Mouse (Mus musculus): Measurements from ENCODE around the gene Ccdc73.
"Not testable (repeated sequence)": the region's sequence is repeated elsewhere in the genome, so short reads cannot be mapped to it uniquely, and the experiment has no call there.

The Ccdc73 gene

DNA sequence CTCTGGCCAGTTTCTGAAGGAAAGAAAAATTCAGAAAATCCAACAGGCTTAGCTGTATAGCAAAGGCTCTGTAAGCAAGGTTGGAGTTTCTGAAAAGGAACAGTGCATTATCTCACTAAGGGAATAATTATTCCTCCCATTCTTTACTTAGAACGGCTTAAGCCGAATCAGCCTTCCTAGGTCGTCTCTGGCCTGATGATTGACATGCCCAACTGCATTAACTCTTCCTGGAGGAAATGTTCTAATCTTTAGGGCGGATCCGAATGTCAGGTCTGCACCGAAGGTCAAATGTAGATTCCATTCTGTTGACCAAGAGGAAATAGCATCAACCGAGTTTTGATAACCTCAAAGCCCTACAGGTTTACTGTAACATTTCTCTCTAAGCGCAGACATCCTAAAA lies 11.2 kb downstream of the Ccdc73 start:
- no peak for DNase-seq

DNA sequence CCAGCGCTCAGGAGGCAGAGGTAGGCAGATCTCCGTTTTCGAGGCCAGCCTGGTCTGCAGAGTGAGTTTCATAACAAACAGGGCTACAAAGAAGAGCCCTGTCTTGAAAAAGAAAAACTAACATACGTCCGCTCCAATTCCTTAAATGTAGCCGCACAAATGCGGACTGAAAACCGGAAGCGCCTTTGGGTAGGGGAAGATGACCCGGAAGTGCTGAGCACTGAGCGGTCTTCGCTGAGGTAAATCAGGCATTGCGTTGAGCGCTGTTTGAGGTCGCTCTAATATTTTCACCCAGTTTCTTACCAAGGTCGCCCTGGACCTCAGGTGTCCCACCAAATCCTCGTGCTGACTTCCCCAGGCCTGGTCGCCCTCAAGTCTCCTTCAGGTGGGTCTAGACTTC lies 18.5 kb downstream of the Ccdc73 start:
- DNase-seq = no peak

DNA sequence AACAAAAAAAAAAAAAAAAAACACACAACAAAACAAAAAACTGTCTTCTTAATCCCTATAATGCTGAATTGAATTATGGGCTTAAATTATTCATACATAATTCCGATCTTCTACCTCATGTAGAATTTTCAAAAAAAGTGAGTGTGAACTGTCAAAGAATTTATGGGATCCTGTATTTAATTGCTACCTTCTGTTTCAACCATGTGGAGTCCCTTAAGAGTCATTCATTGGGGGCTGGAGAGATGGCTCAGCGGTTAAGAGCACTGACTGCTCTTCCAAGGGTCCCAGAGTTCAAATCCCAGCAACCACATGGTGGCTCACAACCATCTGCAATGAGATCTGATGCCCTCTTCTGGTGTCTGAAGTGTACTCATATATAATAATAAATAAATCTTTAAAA lies 19.7 kb downstream of the Ccdc73 start:
- not testable (repeated sequence) for DNase-seq

DNA sequence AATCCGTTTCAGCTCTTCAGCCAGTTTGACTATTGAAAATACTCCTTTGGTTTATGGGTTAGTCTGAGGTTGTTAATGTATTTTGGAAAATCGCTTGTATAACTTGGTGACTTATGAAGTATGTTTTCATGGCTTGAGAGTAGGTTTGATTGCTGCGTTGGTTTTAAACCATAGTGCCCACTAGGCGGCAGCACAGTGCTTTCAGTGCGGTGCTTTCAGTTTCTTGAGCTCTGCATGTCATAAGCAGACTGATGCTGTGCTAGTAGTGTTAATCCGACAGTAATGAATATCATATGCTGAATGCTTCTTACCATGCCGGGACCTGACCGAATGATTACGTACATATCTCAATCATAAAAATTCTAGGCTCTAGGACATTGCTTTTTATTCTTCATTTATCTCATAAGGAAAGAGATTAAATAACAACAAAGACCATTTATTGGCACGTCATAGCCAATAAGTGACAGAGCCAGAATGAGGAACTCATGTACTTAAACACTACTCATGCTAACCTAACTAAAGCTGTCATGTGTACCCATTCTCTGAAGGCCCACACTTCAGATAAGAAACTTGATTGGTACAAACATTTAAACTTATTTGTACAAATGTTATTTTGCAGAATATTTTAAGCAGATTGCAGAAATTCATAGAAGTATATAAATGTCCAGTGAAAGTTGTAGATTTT lies 20.4 kb downstream of the Ccdc73 start:
- peak; percentile 66 to 86 for DNase-seq

DNA sequence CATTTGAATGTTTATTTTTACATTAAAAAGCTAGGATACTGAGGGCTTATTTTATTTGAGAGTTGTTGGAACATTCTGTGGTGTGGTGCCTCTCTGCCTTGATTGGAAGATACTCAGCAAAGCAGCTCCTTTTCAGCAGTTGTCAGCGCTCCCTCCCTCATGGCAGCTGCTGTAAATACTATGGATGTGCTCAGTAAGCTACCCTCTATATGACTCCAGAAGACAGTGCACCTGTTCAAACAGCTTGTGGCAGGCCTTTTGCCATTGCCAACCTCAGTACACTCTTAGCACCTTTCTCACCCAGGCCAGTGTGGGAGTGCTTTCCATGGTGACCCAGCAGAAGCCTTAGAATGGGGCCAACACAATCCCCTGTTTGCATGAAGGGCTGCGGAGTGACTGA lies 32.4 kb downstream of the Ccdc73 start:
- no peak for DNase-seq

DNA sequence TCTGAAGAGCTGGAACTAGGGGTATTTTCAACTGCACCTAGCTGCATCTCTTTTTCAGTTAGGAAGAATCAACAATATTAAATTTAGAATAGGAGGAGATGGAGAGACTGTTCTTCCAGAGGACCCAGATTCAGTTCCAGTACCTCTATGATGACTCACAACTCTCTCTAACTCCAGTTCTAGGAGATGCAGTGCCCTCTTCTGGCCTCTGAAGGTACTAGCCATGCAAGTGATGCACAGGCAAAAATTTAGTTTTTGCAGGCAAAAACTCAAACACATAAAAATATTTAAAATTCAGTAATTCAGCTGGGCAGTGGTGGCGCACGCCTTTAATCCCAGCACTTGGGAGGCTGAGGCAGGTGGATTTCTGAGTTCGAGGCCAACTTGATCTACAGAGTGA lies 48.1 kb downstream of the Ccdc73 start:
- peak in 1 of 2 experiments; percentile 4 for DNase-seq

DNA sequence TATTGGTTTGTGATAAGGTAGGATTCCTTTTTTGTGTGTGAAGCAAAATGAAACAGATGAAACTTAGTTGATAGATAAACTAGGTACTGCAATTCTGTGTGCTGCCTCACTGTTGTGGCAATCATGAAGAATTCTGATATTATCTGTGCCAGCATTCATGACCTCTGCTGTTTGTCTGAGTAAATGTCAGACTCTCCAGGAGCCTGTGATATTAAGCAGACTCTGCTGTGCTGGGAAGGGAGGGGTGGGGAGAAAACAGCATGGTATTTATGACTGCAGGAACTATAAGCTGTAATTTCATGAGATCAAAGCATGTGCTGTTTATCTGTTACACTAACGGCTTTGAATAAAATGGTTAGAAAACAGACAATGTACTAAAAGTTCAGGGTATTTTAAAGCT lies 96.9 kb downstream of the Ccdc73 start:
- DNase-seq = no peak

DNA sequence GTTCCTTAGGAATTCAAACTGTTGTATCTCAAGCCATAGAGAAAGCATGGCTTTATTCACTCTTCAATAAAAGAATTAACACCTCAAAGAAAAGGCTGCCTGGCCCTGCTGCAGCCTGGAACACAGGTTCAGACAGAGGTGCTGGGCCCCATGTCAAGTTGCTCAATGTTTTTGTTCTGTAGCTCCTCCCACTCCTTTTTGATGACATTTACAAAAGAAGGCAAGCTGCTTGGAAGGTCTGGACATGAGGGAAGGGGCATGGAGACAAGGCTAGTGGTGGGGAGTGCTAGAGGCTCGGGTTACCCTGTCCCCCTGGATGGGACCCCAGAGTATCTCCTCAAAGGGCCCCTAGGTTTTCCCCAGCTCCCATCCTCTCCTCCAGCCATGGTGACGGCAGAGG lies 114.1 kb downstream of the Ccdc73 start:
- DNase-seq = no peak

DNA sequence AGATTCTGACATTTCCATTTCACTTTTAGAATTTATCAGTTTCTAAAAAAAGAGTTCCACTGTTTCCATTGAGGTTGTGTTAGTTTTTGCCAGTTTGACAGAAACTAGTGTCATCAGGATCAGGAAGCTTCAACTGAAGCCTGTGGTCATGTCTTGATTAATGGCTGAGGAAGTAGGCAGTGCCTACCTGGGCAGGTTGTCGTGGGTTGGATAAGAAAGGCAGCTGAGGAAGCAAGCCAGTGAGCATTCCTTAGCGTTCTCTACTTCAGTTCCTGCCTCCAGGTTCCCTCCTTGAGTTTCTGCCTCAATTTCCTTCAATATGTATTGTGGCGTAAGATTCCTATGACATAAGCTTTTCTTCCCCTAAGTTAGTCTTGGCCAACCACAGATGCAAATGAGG lies 118.2 kb downstream of the Ccdc73 start:
- no peak for DNase-seq

DNA sequence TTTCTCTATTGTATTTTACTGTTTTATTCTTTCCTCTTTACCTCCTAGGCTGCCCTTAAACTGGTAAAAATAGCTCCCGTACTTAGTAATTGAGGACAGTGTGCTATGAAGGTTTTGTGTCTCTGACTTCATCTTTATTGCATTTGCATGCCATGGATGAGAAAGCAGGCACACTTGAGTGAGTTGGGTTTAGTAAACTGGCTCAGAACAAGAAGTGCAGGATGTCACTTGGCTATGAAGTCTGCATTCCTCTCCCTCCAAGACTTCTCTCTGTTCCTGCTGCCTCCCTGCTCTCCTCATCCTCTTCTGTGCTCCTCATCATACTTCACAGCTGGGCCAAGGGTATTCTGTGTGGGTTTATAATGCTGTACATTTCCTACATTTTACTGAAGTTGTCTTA lies 121.4 kb downstream of the Ccdc73 start:
- DNase-seq = peak in 1 of 2 experiments; percentile 14

DNA sequence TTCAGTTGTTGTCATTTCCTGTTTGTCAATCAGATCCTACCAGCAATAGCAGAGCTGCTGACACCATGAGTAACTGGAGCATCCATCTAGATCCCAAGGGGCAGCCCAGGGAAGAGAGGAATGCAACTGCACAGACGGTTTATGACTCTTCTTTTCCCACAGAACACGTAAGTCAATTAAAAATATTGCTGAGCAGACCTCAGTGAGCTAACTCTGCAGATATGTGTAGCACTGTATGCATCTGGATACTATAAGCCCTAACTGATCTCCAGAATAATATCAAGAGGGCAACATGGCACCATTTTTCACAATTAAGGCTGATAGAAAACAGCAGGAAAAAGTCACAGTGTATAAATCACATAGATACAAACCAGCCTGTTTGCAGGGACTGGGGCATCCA lies 126.8 kb downstream of the Ccdc73 start:
- no peak for DNase-seq

DNA sequence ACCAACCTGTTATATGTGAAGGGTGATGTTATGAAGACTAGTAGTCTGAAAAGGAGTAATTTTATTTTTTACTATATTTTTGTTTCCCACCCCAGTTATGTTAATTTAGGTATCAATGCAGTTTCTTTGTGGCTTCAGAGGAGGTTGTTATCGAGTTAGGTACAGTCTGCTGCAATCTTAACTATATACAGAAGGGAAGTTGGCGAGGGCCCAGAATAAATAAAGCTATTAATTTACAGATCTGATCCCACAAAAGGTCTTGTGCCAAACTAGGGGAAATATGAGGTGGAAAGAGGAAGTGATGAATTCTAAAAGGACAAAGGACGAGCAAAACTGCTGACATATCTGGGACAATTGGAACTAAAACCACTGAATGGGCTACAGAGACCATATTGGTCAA lies 128.6 kb downstream of the Ccdc73 start:
- DNase-seq = no peak

DNA sequence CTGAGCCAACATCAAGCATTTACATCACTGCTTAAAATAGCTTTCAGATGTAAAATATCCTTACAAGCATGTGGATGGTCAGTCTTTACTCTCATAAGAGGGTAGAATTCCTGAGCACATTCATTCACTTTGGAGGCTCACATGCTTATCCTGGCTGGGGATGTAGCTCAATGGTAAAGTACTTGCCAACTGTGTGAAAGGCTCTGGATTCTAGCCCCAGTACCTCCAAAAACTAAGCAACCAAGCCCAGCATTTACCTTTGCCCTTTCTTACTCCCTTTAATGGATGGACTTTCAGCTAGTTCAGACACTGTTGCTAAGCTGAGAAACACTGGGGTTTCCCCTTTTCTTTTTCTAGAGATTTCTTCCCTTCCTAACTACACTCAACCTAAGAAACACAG lies 139.6 kb downstream of the Ccdc73 start:
- no peak for DNase-seq

DNA sequence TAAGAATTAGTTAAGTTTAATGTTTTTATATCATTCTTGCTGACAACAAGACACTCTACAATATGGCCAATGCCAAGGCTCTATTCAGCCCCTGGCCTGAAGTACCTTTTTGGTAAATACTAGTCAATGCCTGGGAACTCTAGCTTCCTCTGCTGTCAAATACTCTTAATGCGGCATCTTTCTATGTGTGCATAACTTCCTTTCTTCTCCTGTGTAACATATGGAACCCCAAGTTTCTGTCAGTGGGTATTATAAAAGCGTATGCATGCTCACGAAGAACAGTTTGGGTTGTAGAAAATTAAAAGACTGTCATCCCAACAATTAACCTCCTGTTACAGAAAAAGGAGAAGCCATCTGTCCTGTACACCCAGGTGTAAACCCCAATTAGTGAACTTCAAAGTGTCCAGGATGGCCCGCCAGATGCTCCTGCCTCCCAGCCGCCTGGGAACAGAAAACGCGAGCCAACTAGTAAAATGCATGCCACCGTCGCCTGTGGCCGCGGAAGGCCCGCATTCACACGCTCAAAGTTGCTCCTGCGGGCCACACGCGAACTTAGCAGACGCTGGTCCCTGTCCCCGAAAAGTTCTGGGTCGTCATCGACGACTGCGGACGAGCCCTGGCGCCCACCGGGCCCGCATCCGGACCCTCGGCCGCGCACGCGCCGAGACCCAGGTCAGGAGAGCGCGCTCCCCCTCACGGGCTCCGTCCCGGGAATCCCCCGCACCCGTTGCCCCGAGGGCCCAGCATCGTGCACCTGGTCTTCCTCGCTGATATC lies 148.8 kb downstream of the Ccdc73 start:
- DNase-seq = no peak

DNA sequence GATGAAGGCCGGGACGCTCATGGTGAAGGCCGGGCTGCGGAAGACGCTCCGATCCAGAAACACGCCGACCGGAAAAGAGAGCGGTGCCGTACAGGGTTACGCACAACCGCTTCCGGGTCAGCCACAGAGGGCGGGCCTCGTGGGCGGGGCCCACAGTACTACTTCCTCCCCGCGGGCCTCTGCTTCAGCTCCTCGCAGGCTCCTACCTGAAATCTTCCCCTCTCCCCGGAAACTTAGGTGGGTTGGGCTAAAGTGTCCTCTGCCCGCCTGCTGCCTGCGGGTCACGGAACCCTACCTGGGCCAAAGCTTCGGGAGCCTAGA lies 149.3 kb downstream of the Ccdc73 start, which contains the start of gene Eif3m:
Gene Eif3m (minus strand): TSS at position 114 of the 321 bp plus-strand sequence.
- DNase-seq = peak; percentile 94 to 96

DNA sequence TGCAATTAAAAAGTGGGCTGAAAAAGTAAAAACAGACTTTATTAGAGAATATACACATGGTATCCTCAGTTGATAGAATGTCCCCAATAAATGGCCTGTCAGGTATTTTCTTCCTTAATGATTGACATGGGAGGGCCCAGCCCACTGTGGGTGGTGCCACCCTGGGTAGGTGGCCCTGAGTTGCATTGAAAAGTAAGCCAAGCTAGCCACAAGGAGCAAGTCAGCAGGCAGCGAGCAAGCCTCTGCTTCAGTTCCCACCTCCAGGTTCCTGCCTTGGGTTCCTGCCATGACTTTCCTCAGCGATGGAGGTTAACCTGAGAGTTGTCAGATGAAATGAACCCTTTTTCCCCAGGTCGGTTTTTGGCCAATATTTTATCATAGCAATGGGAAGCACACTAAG lies 150.2 kb downstream of the Ccdc73 start:
- peak in 1 of 2 experiments; percentile 33 for DNase-seq

DNA sequence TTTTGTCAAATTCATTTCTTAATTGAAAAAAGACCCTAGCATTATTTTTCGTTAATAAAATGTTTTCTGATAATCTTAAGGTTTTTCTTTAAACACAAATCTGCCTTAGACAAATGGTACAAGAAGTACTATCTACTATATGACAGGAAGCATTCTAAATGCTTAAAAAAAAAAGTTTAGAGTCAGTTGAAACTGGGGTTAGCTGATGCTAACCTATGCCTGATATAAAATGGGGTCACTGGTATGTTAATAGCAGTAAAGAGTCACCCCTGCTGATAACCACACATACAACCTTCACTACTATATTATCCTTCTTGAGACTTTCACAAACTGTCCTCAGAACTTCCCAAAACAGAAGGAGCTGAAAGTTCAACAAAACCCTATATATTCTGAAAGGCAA lies 151.9 kb downstream of the Ccdc73 start:
- no peak for DNase-seq

DNA sequence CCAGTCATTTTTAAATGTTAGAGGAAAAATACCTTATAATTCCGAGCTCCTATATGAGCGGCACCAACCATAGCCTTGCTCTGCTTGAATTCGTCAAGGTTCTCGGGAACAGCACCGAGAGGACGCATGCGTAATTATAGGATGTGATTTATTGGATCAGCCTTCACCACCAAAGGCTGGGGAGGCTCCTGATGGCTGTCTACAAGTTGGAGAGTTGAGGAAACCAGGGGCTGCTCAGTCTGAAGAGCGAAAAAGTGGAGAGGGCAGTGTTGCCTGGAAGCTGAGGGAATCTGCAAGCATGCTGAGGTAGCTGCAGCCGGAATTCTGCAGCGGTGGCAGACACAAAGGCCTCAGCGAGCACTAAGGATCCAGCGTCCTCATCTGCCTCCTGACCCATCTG lies 153.7 kb downstream of the Ccdc73 start:
- no peak for DNase-seq

DNA sequence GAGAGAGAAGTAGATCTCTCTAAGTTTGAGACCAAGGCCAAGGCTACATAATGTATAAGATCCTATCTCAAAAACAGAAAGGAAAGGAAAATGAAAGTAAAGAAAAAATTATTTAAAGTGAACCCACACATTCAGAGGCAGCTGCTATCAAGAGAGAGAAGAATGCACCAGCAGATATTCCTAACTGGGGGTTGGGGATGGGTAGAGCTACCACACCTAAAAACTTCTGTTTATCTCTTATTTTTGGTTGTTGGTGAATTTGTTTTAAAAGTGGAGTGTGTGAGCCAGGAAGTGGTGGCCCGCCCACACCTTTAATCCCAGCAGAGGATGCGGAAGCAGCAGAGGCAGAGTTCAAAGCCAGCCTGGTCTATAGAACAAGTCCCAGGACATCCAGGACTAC lies 154.2 kb downstream of the Ccdc73 start:
- no peak for DNase-seq

DNA sequence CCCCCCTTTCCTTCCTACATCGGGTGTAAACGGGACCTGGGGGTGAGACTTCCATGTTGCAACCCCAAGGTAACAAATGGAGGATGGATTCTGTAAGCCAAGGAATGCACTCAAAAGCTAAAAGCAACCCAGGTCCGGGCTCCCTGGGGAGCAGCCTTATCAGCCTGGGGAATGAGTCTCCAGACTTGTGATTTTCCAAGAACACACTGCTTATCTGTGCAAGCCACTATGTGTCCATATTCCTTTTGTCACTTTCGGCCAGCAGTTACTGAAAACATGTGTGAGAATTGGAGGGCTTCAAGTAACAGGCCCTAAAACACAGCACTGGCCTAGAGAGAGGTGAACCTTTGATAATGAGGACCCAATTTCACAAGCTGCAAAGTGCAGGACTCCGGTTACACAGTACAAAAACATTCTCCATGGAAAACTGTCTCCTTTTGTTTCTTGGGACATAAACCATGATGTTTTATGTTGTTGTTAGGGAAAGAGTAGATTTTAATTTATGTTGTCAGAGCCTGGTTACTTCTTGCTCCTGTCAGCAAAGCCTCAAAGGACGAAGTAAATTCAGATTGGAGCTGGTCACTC lies 155.5 kb downstream of the Ccdc73 start:
- no peak for DNase-seq

DNA sequence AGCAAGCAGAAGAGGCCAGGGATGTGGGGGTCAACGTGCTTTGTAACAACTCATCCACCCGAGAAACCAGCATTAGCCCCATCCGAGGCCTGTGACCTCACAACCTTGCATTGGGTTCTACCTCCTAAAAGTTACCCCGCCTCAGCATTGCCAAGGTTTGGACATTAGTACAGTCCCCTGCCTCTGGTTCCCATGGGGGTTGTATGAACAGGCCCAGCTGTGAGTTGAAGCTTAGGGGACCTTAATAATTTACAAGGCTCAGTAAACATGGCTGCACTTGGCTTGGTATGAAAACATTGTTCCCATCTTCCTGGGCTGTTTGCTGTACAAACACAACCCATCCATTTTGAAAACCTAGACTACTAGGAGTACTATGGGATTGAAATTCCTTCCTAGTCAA lies 156.2 kb downstream of the Ccdc73 start:
- no peak for DNase-seq

DNA sequence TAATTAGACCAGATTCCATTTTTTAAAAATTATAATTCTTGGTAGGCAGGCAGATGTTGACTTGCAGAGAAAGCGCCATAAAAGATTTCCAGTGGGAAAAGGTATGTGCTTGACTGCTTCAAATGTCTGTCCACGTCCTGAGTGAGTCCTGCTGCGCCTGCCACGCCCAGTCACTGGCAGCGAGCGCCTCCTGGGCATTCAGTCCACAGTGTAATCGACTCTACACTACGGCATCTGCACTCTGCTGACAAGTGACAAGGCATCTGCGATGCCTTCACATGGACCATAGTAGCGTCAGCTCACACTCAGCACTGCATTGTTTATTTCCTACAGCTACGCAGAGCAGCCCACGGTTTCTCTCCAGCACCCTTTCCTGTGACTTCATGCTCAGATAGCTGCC lies 158.0 kb downstream of the Ccdc73 start:
- DNase-seq = not testable (repeated sequence)

DNA sequence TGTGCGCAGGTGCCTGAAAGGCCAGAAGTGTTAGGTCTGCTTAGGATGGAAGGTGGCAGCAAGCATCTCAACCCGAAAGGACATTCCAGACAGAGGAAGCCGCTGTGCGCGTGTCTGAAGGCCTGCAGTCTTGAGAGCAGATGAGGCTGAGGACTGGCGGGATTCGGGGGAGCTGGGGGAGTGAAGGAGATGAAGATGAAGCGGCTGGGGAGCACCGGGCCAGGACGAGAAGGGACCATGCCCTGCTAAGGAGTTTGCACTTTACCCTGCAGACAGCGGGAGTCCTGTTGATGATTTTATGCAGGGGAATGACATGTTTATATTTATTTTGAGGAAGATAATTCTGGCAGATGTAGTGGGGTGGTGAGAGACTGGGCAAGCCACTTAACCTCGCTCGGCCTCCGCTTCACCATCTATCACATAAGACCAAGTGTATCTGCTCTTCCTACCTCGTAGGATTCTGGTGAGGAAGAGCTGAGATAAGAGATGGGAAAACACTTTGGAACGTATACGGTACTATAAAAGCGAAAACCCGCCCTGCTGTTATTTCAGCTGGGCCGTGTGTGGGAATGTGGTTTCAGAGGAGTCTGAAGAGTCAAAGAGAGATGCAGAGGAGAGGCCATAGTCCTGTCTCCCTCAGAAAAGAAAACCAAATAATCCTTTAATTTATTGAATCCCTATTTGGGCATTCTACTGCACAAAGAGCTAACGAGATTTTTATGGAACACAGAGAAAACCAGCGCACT lies 159.5 kb downstream of the Ccdc73 start:
- no peak for DNase-seq

DNA sequence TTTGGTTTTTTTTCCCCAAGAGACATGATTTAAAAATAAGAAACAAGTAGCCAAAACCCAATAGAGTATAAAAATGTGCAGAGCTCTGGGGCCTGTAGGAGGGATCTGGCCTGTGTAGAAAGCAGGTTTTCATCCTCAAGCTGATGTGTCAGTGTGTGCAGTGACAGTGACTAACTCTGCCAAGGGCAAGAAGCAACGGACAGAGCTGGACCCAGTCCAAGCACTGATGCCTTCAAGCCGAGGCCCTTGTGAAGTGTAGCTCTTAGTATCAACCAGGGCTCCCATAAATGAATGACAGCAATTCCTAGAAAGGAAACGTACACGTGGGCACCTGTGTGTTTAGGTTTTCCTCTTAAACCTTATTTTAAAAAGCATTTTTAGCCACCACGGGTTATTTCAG lies 161.2 kb downstream of the Ccdc73 start:
- DNase-seq = no peak

Data from kidney, adult 8-10 months (tissue).